Mouse (Mus musculus) embryonic facial prominence, embryonic 15.5 days (tissue): ENCODE results near the gene Dhx9. TPM values are rescaled to one million over a fixed set of nuclear protein-coding genes. Genes with fewer than 3 reads are reported as not detected.

Experiments used
- polyA plus RNA-seq: library from polyadenylated mRNA; unstranded; fragments of >200 nt; fragmentation: Nextera tagmentation; extraction: Ambion mirVana; gene quantifications from 2 replicates; pipeline ENCODE4 v1.2.1, GENCODE M21; 2015

Dhx9 gene
- polyA plus RNA-seq, 1 experiment from 2014 or later, result 26.9 TPM

Other genes with a start within 250 kb of the Dhx9 start
- 48.4 and 54.2 TPM in 2 replicates for gene Lamc1, start 154.9 kb downstream of the Dhx9 start, polyA plus RNA-seq
- 0.24 and 0.42 TPM in 2 replicates for gene Shcbp1l, start 62.5 kb downstream of the Dhx9 start, polyA plus RNA-seq
- 21.4 and 23.5 TPM in 2 replicates for gene Npl, start 62.4 kb upstream of the Dhx9 start, polyA plus RNA-seq
- 0.77 and 1.0 TPM in 2 replicates for gene Rgs8, start 165.4 kb upstream of the Dhx9 start, polyA plus RNA-seq